In genomic region chr3:122509084-122509483, GRCm38 (mm10) we compare ENCODE assay signal across 8 mouse cellular contexts.
DNase-seq lines count a peak whose midpoint lies in the region; ATAC-seq and TF ChIP-seq lines count a peak whose summit lies in the region.

No protein-coding gene starts in this region.

- H3K36me3 ChIP-seq in liver, postnatal 0 days (replicated peaks; ENCODE audit: insufficient read depth, low read length): no peaks in the 10 kb centered on the region
- no peaks in the 10 kb centered on the region for H3K36me3 ChIP-seq in neural tube, embryonic 13.5 days

- no peaks in the 10 kb centered on the region for H3K9me3 ChIP-seq in liver, postnatal 0 days (ENCODE audit: low read length)
- H3K9me3 ChIP-seq in neural tube, embryonic 13.5 days: no peaks in the 10 kb centered on the region

- H3K4me2 ChIP-seq in liver, postnatal 0 days (ENCODE audit: low read depth, low read length): no peak overlapping the region
- H3K4me2 ChIP-seq in neural tube, embryonic 13.5 days: no peak overlapping the region

- no peak overlapping the region for H3K4me3 ChIP-seq in liver, postnatal 0 days (ENCODE audit: low read depth, low read length)
- no peak overlapping the region for H3K4me3 ChIP-seq in neural tube, embryonic 13.5 days

- TF ChIP-seq CTCF in liver, postnatal 0 days (IDR thresholded peaks at IDR 0.05; ENCODE audit: low read depth): peak; percentile 89

- no peak overlapping the region for H3K9ac ChIP-seq in liver, postnatal 0 days (replicated peaks)
- no peak overlapping the region for H3K9ac ChIP-seq in neural tube, embryonic 13.5 days

- peaks cover 16% of the 10 kb centered on the region for H3K4me1 ChIP-seq in liver, postnatal 0 days (ENCODE audit: insufficient read depth)
- H3K4me1 ChIP-seq in neural tube, embryonic 13.5 days (replicated peaks): peaks cover 35% of the 10 kb centered on the region

- peak; percentile 40 for ATAC-seq in liver, postnatal 0 days
- ATAC-seq in neural tube, embryonic 13.5 days (ENCODE audit: low read depth): peak; percentile 41; the same call in 1 of the 2 replicates

- no peak for TF ChIP-seq EP300 in liver, postnatal 0 days (IDR thresholded peaks at IDR 0.05; ENCODE audit: low read depth)

- H3K27ac ChIP-seq in liver, postnatal 0 days (ENCODE audit: low read depth): peak overlapping the region; percentile 81
- no peak overlapping the region for H3K27ac ChIP-seq in neural tube, embryonic 13.5 days (replicated peaks)

- H3K27me3 ChIP-seq in liver, postnatal 0 days (ENCODE audit: insufficient read depth, low read length): no peaks in the 10 kb centered on the region
- H3K27me3 ChIP-seq in neural tube, embryonic 13.5 days: no peaks in the 10 kb centered on the region

- peak; percentile 53 for DNase-seq in ovary, postnatal 36 days (ENCODE audit: low spot score)
- no peak for DNase-seq in ovary, postnatal 10 days (ENCODE audit: low spot score)
- DNase-seq in cerebellum, adult 8-10 months: peak; percentile 12
- peak; percentile 56 for DNase-seq in gastrocnemius, adult 18-20 months (ENCODE audit: low spot score)
- DNase-seq in induced T-regulatory cell, adult 2 months (ENCODE audit: low read depth): peak; percentile 10
- DNase-seq in liver, postnatal 0 days: peak; percentile 74
- DNase-seq in spleen, postnatal 36 days (ENCODE audit: low spot score in 2 of 2): no peak

- 33% methylated on average over 5 of the region's 5 CpGs for WGBS in liver, postnatal 0 days (ENCODE audit: insufficient replicate concordance)
- 35% methylated on average over 5 of the region's 5 CpGs for WGBS in neural tube, embryonic 13.5 days

Comparison
In these comparisons a context has a peak if more than half of its experiments do, and no peak if none do; other contexts are left out.
1. DNase-seq: peak in ovary, postnatal 36 days (single experiment), cerebellum, adult 8-10 months (single experiment), gastrocnemius, adult 18-20 months (single experiment), induced T-regulatory cell, adult 2 months (single experiment) and liver, postnatal 0 days (single experiment); none in ovary, postnatal 10 days (single experiment) and spleen, postnatal 36 days (0 of 2).